Mouse (Mus musculus) liver, embryonic 11.5 days (tissue): ENCODE results near the gene Nek6. TPM values are rescaled to one million over a fixed set of nuclear protein-coding genes. Genes with fewer than 3 reads are reported as not detected.

Source experiments
- ATAC-seq: fragments of 200-750 bp; cut with Nextera tagmentation; replicated peaks from 2 replicates; pipeline ENCODE4 v1.8.0; 2017; ENCODE audit warnings: moderate number of reproducible peaks, mild to moderate bottlenecking, moderate TSS enrichment, moderate library complexity; ENCODE audit not compliant: low FRiP score
- DNase-seq: peaks from one replicate; pipeline ENCODE4 v3.0.0-alpha.2; 2017; ENCODE audit warnings: low spot score
- H3K27ac ChIP-seq: fragments of 300-500 bp; sonication (generic); 2 replicates; pipeline ENCODE4 v1.5.1; 2014; ENCODE audit warnings: mild to moderate bottlenecking, low read depth, low read length, control low read depth
- H3K27me3 ChIP-seq: fragments of 300-500 bp; sonication (generic); replicated peaks from 2 replicates; pipeline ENCODE4 v1.6.1; 2014; ENCODE audit warnings: low read length, mixed read lengths; ENCODE audit not compliant: control insufficient read depth, insufficient read depth
- H3K36me3 ChIP-seq: fragments of 300-500 bp; sonication (generic); 2 replicates; pipeline ENCODE4 v1.6.1; 2014; ENCODE audit warnings: mild to moderate bottlenecking, low read length, moderate library complexity, mixed read lengths; ENCODE audit not compliant: control insufficient read depth, insufficient read depth
- H3K4me1 ChIP-seq: fragments of 300-500 bp; sonication (generic); replicated peaks from 2 replicates; pipeline ENCODE4 v1.6.1; 2014; ENCODE audit warnings: low read length, mixed read lengths; ENCODE audit not compliant: control insufficient read depth, insufficient read depth
- H3K4me2 ChIP-seq: fragments of 300-500 bp; sonication (generic); 2 replicates; pipeline ENCODE4 v1.6.1; 2014; ENCODE audit warnings: mild to moderate bottlenecking, control low read depth, moderate library complexity
- H3K4me3 ChIP-seq: fragments of 300-500 bp; sonication (generic); 2 replicates; pipeline ENCODE4 v1.5.1; 2014; ENCODE audit warnings: low read depth, low read length, control low read depth
- H3K9ac ChIP-seq: fragments of 300-500 bp; sonication (generic); 2 replicates; pipeline ENCODE4 v1.6.1; 2014; ENCODE audit warnings: low read depth, low read length, control low read depth
- H3K9me3 ChIP-seq: fragments of 300-500 bp; sonication (generic); 2 replicates; pipeline ENCODE4 v1.6.1; 2016; ENCODE audit warnings: low read length, inconsistent platforms, mixed read lengths; ENCODE audit not compliant: control insufficient read depth
- WGBS: fragments of 180-500 bp; shearing (Covaris S2); extraction: QIAGEN DNeasy Blood & Tissue Kit; methylation state at CpG from one replicate; pipeline ENCODE4 v1.1.7; 2014; 5-methylcytosine and 5-hydroxymethylcytosine counted together
- polyA plus RNA-seq: library from polyadenylated mRNA; unstranded; fragments of >200 nt; fragmentation: Nextera tagmentation; extraction: Ambion mirVana; gene quantifications from 2 replicates; pipeline ENCODE4 v1.2.1, GENCODE M21; 2014

Nek6 gene
- polyA plus RNA-seq, 1 experiment from 2014 or later, result 66.2 TPM

- Histone ChIP-seq H3K27ac (no peak overlapping the region), H3K9ac (no peak overlapping the region)
Measured at GRCm38 (mm10) chr2:38545706-38546105, 34.3 kb downstream of the Nek6 start.

GRCm38 (mm10) chr2:38546222-38546621, 34.8 kb downstream of the Nek6 start:
- Histone ChIP-seq H3K27me3 (no peaks in the 10 kb centered on the region), H3K4me1 (peaks cover 27% of the 10 kb centered on the region), H3K9ac (no peak overlapping the region), H3K36me3 (no peaks in the 10 kb centered on the region), H3K27ac (no peak overlapping the region), H3K4me3 (no peak overlapping the region), H3K9me3 (no peaks in the 10 kb centered on the region), H3K4me2 (no peak overlapping the region)
- ATAC-seq (no peak), DNase-seq (no peak)
- WGBS, result 45% methylated on average over 6 of the region's 6 CpGs

More at GRCm38 (mm10) chr2:38545706-38546105, 34.3 kb downstream of the Nek6 start:
- Histone ChIP-seq H3K4me2 (no peak overlapping the region), H3K36me3 (no peaks in the 10 kb centered on the region), H3K27me3 (no peaks in the 10 kb centered on the region), H3K9me3 (no peaks in the 10 kb centered on the region), H3K4me3 (no peak overlapping the region), H3K4me1 (peaks cover 27% of the 10 kb centered on the region)
- ATAC-seq (no peak), DNase-seq (no peak)

DNA sequence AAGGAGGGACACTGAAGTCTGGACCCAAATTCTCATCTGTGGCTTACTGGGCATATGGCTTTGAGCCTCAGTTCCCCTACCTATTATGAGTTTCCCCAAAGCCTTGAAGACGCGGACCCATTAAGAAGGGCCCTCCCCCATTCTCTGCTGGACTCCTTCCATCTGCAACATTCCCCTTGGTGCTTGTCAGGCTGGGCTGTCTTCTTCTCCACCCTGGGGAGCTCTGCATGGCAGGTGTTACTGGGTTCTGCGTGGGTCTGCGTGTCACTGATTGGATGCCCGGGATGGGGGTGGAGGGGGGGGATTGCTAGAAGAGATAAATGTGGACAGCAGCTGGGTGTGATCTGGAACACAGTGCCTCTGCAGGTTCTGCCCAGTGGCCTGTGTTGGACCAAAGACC, 35.3 kb downstream of the Nek6 start:
- Histone ChIP-seq H3K9ac (no peak overlapping the region), H3K4me3 (no peak overlapping the region), H3K4me1 (peaks cover 27% of the 10 kb centered on the region), H3K27ac (no peak overlapping the region), H3K36me3 (no peaks in the 10 kb centered on the region), H3K4me2 (no peak overlapping the region), H3K27me3 (no peaks in the 10 kb centered on the region), H3K9me3 (no peaks in the 10 kb centered on the region)
- no peak for DNase-seq
- WGBS, result 80% methylated on average over 5 of the region's 5 CpGs
- no peak for ATAC-seq

DNA sequence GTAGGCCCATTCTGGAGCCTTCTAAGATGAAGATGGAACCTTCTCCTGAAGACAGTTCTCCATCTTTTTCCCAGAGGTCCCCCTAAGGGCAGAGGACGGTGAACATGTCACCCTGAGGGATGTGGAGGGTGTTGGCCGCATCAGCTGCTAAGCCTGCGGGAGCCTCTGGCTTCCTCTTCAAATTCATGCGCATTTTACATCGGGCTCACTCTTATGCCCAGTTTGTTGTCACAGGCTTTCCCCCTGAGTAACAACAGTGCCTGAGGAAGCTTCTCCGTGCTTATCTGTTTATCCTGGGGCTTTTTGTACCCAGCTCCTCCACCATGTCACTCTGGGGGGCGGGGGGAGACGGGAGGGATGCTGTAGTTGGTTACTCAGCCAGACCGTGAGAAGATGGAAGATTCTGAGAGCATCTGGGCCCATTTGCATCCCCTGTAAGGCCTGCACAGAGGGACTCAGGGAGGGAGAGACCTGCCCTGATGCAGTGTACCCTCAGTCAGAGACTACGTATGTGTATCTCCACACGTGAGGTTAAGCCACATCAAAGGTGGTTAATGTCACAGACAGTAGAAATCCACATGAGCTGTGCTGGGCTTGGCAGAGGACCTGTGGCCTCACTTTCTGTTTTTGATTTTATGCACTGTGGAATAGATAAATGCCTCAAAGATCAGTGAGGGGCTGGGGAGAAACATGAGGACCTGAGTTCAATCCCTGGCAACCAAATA, 36.5 kb downstream of the Nek6 start:
- H3K4me1 ChIP-seq, result peaks cover 17% of the 10 kb centered on the region
- WGBS, result 73% methylated on average over 11 of the region's 11 CpGs
- H3K9me3 ChIP-seq, result no peaks in the 10 kb centered on the region
- ATAC-seq (no peak), DNase-seq (no peak)
- no peaks in the 10 kb centered on the region for H3K36me3 ChIP-seq
- no peak overlapping the region for H3K27ac ChIP-seq
- H3K27me3 ChIP-seq, result no peaks in the 10 kb centered on the region
- no peak overlapping the region for H3K9ac ChIP-seq
- no peak overlapping the region for H3K4me3 ChIP-seq
- no peak overlapping the region for H3K4me2 ChIP-seq

DNA sequence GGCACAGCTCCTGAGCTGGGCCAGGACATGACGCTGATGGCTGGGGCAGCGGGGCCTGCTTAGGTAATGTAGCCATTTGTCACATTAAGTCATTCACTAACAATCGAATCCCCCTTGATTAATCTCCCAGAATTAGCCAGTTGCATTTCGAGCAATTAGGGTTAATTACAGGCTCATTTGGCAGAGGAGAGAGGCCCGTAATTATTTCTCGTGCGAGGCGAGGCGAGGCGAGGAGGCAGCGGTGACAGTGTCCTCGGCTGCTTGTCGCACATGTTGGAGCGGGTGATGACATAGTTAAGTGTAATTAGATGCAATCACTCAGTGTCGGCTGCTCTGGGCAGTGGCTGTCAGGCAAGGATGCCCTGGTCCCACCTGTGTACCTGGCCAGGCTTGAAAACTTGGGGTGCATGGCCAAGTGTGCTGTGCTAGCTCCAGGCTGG, 40.6 kb downstream of the Nek6 start:
- no peak overlapping the region for H3K27ac ChIP-seq

DNA sequence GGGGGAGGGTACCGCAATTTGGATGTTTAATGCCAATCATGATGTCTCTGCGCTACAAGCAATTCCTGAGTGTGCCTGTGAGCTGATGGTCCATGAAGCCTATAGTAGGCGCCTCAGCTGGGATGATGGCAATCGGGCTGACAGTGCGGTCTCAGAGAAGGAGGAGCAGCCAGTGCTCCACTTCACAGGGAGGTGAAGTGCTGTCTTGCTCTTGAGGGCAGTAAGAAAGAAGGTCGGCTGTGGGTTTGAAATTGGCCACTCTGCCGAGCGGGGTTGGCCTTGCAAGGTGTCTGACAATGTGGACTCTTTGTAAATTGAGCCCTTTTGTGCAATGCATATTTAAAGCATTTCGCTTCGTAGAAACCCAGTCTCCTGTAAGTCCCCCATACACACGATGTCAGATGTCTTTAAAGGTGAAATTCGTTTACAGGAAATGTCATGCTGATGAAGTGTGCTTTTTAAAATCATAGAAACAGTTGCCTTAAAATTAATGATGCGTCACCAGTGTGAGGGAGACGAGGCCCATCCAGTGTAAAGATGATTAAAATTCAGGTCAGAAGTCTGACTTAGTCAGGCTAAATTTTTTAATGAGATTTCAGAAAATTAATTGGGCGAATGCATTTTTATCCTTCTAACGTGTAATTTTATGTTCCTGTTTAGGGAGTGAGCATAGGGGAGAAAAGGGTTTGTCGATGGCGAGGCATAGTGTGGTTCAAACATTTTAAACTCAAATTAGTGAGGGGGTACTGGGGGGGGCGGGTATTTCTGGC, 43.0 kb downstream of the Nek6 start:
- Histone ChIP-seq H3K4me3 (no peak overlapping the region), H3K4me2 (no peak overlapping the region), H3K4me1 (no peaks in the 10 kb centered on the region), H3K9ac (no peak overlapping the region), H3K27ac (no peak overlapping the region), H3K9me3 (no peaks in the 10 kb centered on the region), H3K36me3 (peaks cover 4% of the 10 kb centered on the region; the same call in 1 of the 2 replicates), H3K27me3 (no peaks in the 10 kb centered on the region)
- ATAC-seq (no peak), DNase-seq (no peak)
- WGBS, result 78% methylated on average over 19 of the region's 19 CpGs

More for the DNA sequence above, 40.6 kb downstream of the Nek6 start:
- 90% methylated on average over 15 of the region's 15 CpGs for WGBS
- H3K4me1 ChIP-seq, result no peaks in the 10 kb centered on the region
- H3K36me3 ChIP-seq, result no peaks in the 10 kb centered on the region
- H3K27me3 ChIP-seq, result no peaks in the 10 kb centered on the region
- DNase-seq (no peak), ATAC-seq (no peak)
- H3K9me3 ChIP-seq, result no peaks in the 10 kb centered on the region
- H3K4me2 ChIP-seq, result no peak overlapping the region
- no peak overlapping the region for H3K4me3 ChIP-seq
- no peak overlapping the region for H3K9ac ChIP-seq

DNA sequence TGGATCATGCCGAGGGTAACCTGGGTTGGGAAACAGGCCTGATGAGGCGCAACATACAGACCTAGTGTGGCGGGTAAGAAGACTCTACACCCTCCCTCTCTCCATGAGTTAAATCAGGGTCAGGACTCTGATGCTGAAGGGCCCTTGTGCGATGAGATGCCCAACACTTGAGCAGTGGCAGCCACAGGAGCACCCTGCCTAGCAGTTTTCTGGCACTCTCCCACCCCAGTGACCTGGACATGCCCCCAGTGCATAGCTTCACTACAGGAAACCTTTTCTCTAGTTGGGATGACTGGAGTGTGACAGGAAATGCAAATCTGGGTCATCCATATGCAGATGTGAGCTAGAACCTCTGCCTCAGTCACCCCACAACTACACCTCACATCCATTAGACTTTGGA, 44.2 kb downstream of the Nek6 start:
- DNase-seq, result no peak
- Histone ChIP-seq H3K4me2 (no peak overlapping the region), H3K9me3 (no peaks in the 10 kb centered on the region), H3K27ac (no peak overlapping the region), H3K27me3 (no peaks in the 10 kb centered on the region), H3K4me1 (no peaks in the 10 kb centered on the region), H3K9ac (no peak overlapping the region), H3K36me3 (peaks cover 7% of the 10 kb centered on the region), H3K4me3 (no peak overlapping the region)
- 82% methylated on average over 4 of the region's 4 CpGs for WGBS
- ATAC-seq, result no peak

DNA sequence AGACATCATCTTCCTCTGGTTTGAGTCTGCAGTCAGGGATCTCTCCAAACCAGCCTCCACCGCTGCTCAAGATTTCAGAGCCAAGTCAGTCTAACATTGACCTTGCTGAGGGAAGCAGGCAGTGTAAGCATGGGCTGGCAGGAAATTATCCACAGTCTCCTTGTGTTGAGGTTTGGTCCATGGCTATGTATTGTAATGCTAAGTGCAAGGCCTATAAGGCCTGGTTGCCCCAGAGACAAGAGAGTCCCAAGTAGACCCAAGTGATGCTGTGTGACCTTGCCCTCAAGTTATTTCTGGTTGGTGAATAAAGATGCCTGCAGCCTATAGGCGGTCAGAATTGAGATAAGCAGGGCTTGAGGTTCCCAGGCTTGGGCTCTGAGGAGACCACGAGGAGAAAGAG, 45.3 kb downstream of the Nek6 start:
- WGBS, result 80% methylated on average over 3 of the region's 3 CpGs
- H3K9me3 ChIP-seq, result no peaks in the 10 kb centered on the region
- no peaks in the 10 kb centered on the region for H3K27me3 ChIP-seq
- ATAC-seq (no peak), DNase-seq (no peak)
- no peak overlapping the region for H3K27ac ChIP-seq
- H3K4me1 ChIP-seq, result no peaks in the 10 kb centered on the region
- no peak overlapping the region for H3K4me2 ChIP-seq
- H3K9ac ChIP-seq, result no peak overlapping the region
- no peak overlapping the region for H3K4me3 ChIP-seq
- H3K36me3 ChIP-seq, result peaks cover 10% of the 10 kb centered on the region
